20 mouse cellular contexts compared by ENCODE assay signal in genomic region chr6:91123453-91123852, GRCm38 (mm10).
"Had no signal": no experiment of that assay in that cellular context is flagged by ENCODE, and none has a peak within 500 bp of the region (broad histone marks: within the 10 kb centered on the region; RNA-seq: fewer than 3 reads in every experiment).

No protein-coding gene starts in this region.

- H3K36me3 ChIP-seq: midbrain, embryonic 10.5 days; midbrain, embryonic 13.5 days; neural tube, embryonic 13.5 days had no signal

- H3K9me3 ChIP-seq: midbrain, embryonic 13.5 days had no signal

- H3K4me2 ChIP-seq: lung, embryonic 14.5 days; midbrain, embryonic 13.5 days; neural tube, embryonic 13.5 days had no signal

- DNase-seq: kidney, adult 2 months; kidney, postnatal 25 days; layer of hippocampus, adult 9-11 months; liver, postnatal 0 days; lung, embryonic 14.5 days; retina, postnatal 1 day; right cerebral cortex, postnatal 25 days; spleen, adult 18-20 months; thymus, adult 18-20 months; thymus, postnatal 36 days had no signal

- ATAC-seq: liver, postnatal 0 days; lung, postnatal 0 days; midbrain, embryonic 13.5 days; midbrain, embryonic 16.5 days had no signal

- H3K27me3 ChIP-seq: midbrain, embryonic 13.5 days; neural tube, embryonic 13.5 days had no signal

- H3K9ac ChIP-seq: liver, embryonic 14.5 days; liver, postnatal 0 days; lung, embryonic 14.5 days; midbrain, embryonic 13.5 days; neural tube, embryonic 13.5 days had no signal

- H3K4me3 ChIP-seq: layer of hippocampus, adult 2 months; left cerebral cortex, adult 2 months; megakaryocyte, embryonic 14.5 days; midbrain, embryonic 10.5 days; midbrain, embryonic 13.5 days; neural tube, embryonic 13.5 days had no signal

- H3K27ac ChIP-seq: kidney, postnatal 0 days; layer of hippocampus, adult 2 months; left cerebral cortex, adult 2 months; liver, embryonic 14.5 days; midbrain, embryonic 10.5 days; midbrain, embryonic 13.5 days; neural tube, embryonic 13.5 days had no signal
